Mouse (Mus musculus): Measurements from ENCODE around the gene Cdc34.

DNA sequence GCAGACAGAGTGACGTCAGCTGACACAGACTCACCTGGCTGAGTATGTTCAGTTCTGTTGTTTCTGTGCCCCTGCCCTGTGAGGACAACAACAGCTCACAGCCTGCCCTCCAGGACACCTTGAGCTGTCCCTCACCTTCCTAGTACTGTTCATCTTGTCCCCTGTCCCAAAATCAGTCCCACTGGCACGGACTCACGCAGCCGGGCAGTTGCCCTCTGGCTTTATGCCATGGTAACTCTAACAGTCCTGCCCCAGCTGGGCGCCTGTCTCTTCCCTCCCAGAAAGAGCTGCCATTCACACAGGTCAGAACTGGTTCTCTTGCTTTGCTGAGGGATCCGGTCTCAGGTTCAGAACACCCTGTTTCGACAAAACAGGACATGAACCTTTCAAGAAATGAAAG is 29.2 kb upstream of the Cdc34 start:
- TF ChIP-seq POLR2A (IDR thresholded peaks at IDR 0.05; ENCODE audit: borderline replicate concordance, extremely low read depth, low read depth, low read length) (no peak), CTCF (IDR thresholded peaks at IDR 0.05; ENCODE audit: insufficient read depth, low read length) (no peak)
